Mouse (Mus musculus) midbrain, embryonic 13.5 days (tissue): ENCODE measurements at regions not wholly inside any gene's neighbourhood (a gene's known extent, or its start where the extent isn't known, plus 50 kb on each side); places are given as distances from the start of the nearest gene placed in this dataset.
"Not testable (repeated sequence)": the region's sequence is repeated elsewhere in the genome, so short reads cannot be mapped to it uniquely, and the experiment has no call there.

Experiments
- ATAC-seq: fragments of 200-750 bp; cut with Nextera tagmentation; 2 replicates; pipeline ENCODE4 v1.8.0; 2017; ENCODE audit warnings: mild to moderate bottlenecking, moderate TSS enrichment, moderate library complexity
- H3K27ac ChIP-seq: fragments of 300-500 bp; sonication (generic); 2 replicates; pipeline ENCODE4 v1.5.1; 2015; ENCODE audit warnings: inconsistent platforms, mild to moderate bottlenecking, moderate library complexity
- H3K27me3 ChIP-seq: fragments of 300-500 bp; sonication (generic); 2 replicates; pipeline ENCODE4 v1.6.1; 2015; ENCODE audit warnings: mild to moderate bottlenecking, inconsistent platforms
- H3K36me3 ChIP-seq: fragments of 300-500 bp; sonication (generic); 2 replicates; pipeline ENCODE4 v1.6.1; 2015; ENCODE audit warnings: mild to moderate bottlenecking, inconsistent platforms
- H3K4me1 ChIP-seq: fragments of 300-500 bp; sonication (generic); replicated peaks from 2 replicates; pipeline ENCODE4 v1.6.1; 2015; ENCODE audit warnings: inconsistent platforms
- H3K4me2 ChIP-seq: fragments of 300-500 bp; sonication (generic); replicated peaks from 2 replicates; pipeline ENCODE4 v1.6.1; 2015; ENCODE audit warnings: moderate library complexity, mild to moderate bottlenecking, inconsistent platforms
- H3K4me3 ChIP-seq: fragments of 300-500 bp; sonication (generic); replicated peaks from 2 replicates; pipeline ENCODE4 v1.5.1; 2015; ENCODE audit warnings: mild to moderate bottlenecking, inconsistent platforms
- H3K9ac ChIP-seq: fragments of 300-500 bp; sonication (generic); replicated peaks from 2 replicates; pipeline ENCODE4 v1.6.1; 2015; ENCODE audit warnings: mild to moderate bottlenecking, inconsistent platforms
- H3K9me3 ChIP-seq: fragments of 300-500 bp; sonication (generic); 2 replicates; pipeline ENCODE4 v1.6.1; 2016; ENCODE audit warnings: mild to moderate bottlenecking, inconsistent platforms
- WGBS: fragments of 180-500 bp; shearing (Covaris S2); methylation state at CpG from one replicate; pipeline ENCODE4 v1.1.7; 2015; 5-methylcytosine and 5-hydroxymethylcytosine counted together

DNA sequence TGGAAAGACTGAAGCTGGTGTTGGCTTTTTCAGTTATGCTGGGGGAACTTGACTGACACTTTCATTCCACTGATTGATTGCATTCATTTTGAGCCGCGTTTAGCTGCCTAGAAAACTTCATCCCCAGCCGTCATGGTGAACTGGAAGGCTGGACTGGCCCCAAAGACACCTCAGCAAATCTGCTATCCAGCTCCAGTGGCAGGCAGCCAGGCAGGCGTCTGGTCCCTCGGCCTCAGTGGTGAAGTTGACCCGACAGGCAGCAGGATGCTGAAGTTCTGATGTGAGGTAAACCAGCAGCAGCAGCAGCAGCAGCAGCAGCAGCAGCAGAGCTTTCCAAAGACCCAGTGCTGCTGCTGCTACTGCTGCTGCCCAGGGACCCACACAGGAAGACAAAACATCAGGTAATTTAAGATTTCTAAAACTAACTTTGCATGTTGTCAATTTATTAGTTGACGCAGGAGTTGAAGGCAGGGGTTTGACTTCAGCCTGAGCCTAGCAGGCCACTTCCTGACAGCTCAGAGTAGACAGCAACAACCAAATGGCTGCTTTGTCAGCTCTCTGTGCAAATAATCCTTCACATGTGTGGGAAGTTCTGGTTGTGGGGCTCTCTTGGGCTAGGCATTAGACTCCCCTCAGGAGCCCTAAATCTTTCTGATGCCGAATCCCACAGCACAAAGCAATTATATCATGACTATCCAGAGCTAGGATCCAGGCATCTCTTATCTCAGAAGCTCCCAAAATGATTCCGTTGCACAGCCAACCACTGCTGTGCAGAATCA, 200.4 kb upstream of the Nhs start:
- no peaks in the 10 kb centered on the region for H3K9me3 ChIP-seq
- no peaks in the 10 kb centered on the region for H3K36me3 ChIP-seq
- H3K4me1 ChIP-seq, result no peaks in the 10 kb centered on the region
- H3K9ac ChIP-seq, result no peak overlapping the region
- H3K4me2 ChIP-seq, result no peak overlapping the region
- no peak overlapping the region for H3K4me3 ChIP-seq
- no peak for ATAC-seq
- H3K27me3 ChIP-seq, result peaks cover 22% of the 10 kb centered on the region; the same call in 1 of the 2 replicates
- 61% methylated on average over 9 of the region's 9 CpGs for WGBS
- H3K27ac ChIP-seq, result no peak overlapping the region

DNA sequence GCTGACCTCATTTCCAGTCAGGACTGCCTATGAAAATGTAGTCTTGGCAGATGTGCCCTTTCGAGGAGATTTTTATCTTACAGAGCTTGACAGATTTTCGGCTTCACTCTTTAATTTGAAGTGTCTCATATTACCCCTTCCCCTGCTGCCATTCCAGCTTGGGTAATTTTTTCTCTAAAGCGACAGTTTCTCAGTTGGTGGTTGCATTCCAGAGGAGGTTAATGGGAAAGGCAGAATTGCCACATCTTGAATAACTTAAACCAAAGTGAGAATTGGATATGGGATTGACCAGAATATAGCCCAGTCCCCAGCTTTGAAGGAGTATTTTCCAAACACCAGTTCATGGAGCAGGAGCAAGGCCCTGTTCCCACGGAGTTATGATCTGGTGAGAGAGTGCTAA, 188.8 kb upstream of the Nhs start:
- H3K36me3 ChIP-seq, result no peaks in the 10 kb centered on the region
- no peaks in the 10 kb centered on the region for H3K9me3 ChIP-seq
- no peak overlapping the region for H3K4me3 ChIP-seq
- H3K4me1 ChIP-seq, result no peaks in the 10 kb centered on the region
- no peak for ATAC-seq
- no peak overlapping the region for H3K27ac ChIP-seq
- no peak overlapping the region for H3K9ac ChIP-seq
- H3K4me2 ChIP-seq, result no peak overlapping the region
- WGBS, result 70% methylated on average over 4 of the region's 4 CpGs
- peaks cover 34% of the 10 kb centered on the region for H3K27me3 ChIP-seq

DNA sequence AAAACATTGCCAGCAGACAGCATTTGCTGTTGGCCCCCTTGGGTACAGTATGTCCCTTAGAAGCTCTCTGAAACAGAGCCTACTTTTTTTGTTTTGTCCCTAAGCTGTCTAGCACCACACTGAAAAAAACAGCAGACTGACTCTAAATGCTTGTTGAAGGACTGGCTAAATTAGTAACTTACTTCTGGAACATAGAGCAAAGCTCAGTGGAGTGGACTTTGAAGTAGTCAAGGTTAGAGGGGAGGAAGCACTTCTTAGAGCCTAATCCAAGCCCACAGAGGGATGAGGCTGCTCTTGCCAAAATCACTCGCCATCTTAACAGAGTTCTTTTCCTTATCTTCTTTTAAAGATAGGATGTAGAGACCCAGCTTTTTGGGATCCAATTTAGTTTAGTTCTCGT, 188.4 kb upstream of the Nhs start:
- no peaks in the 10 kb centered on the region for H3K9me3 ChIP-seq

DNA sequence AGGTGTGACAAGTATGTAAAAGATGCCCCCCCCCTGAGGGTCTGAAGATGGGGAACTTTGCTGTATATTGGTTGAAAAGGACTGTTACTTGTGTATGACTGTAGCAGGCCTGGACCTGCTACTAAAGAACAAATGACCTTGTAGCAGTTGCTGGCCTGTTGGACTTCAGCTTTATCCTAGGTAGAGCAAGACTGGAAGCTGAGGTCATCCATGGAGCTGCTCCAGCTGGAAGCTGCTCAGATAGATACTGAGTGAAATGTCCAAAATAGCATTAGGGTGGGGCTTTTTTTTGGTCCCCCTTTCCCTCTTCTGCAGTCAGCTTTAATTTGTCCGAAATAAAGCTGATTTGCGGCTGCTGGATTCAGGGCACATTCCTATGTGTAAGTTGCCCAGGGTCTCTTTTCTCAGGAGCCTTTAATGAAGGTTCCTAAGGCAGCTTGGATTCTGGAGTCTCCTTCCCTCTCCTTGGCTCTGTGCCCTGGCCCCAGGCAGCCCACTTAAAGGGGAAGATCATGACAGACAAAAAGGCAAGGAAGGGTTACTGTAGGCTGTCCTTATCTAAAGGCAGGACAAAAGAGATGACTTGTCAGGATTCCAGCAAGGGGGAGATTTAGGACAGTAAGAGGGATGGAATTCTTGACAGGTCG, 186.1 kb upstream of the Nhs start:
- H3K4me1 ChIP-seq, result no peaks in the 10 kb centered on the region
- no peak for ATAC-seq
- no peaks in the 10 kb centered on the region for H3K9me3 ChIP-seq
- no peak overlapping the region for H3K9ac ChIP-seq
- peaks cover 31% of the 10 kb centered on the region for H3K27me3 ChIP-seq
- no peak overlapping the region for H3K27ac ChIP-seq
- no peaks in the 10 kb centered on the region for H3K36me3 ChIP-seq
- H3K4me2 ChIP-seq, result no peak overlapping the region
- no peak overlapping the region for H3K4me3 ChIP-seq
- 83% methylated on average over 3 of the region's 3 CpGs for WGBS

More for the DNA sequence above, 188.4 kb upstream of the Nhs start:
- ATAC-seq, result no peak
- H3K4me2 ChIP-seq, result no peak overlapping the region
- H3K4me1 ChIP-seq, result no peaks in the 10 kb centered on the region
- 56% methylated on average over 2 of the region's 2 CpGs for WGBS
- no peak overlapping the region for H3K4me3 ChIP-seq
- no peak overlapping the region for H3K27ac ChIP-seq
- no peaks in the 10 kb centered on the region for H3K36me3 ChIP-seq
- H3K27me3 ChIP-seq, result peaks cover 34% of the 10 kb centered on the region
- H3K9ac ChIP-seq, result no peak overlapping the region

DNA sequence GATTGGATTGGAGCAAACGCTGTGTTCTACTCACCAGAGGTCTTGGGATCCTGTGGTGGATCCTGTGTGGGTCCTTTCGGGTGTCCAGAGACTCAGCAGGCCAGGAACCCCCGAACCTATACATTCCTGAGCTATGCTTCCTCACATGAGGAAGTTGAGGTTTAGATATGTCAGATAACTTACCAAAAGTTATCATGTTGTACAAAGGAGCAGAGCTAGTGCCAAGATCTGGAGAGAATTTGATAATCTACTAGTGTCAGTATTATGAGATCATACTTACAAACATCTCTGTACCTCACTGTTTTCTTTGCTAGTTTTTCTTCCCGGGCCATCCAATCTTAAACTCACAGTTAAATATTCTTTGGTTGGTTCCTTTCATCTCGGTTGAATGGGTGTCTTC, 172.6 kb upstream of the Nhs start:
- H3K4me2 ChIP-seq, result no peak overlapping the region
- H3K4me3 ChIP-seq, result no peak overlapping the region
- peaks cover 5% of the 10 kb centered on the region; the same call in 1 of the 2 replicates for H3K27me3 ChIP-seq
- 88% methylated on average over 5 of the region's 5 CpGs for WGBS
- no peak overlapping the region for H3K27ac ChIP-seq
- no peak for ATAC-seq
- no peaks in the 10 kb centered on the region for H3K9me3 ChIP-seq
- no peaks in the 10 kb centered on the region for H3K4me1 ChIP-seq
- no peaks in the 10 kb centered on the region for H3K36me3 ChIP-seq
- no peak overlapping the region for H3K9ac ChIP-seq

DNA sequence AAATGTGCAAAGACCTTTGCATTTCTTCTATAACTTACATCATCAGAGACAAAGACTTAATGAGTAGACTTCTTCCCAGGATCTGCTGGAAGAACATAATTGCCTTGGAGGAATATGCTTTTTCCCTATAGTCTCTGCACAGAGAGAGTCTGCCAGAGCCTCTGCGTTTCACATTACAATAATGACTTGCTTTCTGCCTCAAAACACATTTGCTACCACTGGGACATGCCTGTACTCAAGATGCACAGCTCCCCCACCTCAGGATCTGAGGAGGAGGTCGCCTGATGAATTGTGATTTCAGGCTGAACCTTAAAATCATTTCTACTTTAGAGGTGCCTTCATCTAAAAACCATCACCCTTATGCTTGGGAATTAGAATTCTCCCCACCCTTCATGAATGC, 148.1 kb upstream of the Nhs start:
- no peak overlapping the region for H3K4me3 ChIP-seq
- H3K9me3 ChIP-seq, result no peaks in the 10 kb centered on the region
- no peaks in the 10 kb centered on the region for H3K36me3 ChIP-seq
- no peak overlapping the region for H3K9ac ChIP-seq
- H3K27ac ChIP-seq, result no peak overlapping the region
- no peaks in the 10 kb centered on the region for H3K4me1 ChIP-seq
- WGBS, result 62% methylated on average over 2 of the region's 2 CpGs
- H3K4me2 ChIP-seq, result no peak overlapping the region
- no peak for ATAC-seq
- no peaks in the 10 kb centered on the region; the same call in 1 of the 2 replicates for H3K27me3 ChIP-seq

DNA sequence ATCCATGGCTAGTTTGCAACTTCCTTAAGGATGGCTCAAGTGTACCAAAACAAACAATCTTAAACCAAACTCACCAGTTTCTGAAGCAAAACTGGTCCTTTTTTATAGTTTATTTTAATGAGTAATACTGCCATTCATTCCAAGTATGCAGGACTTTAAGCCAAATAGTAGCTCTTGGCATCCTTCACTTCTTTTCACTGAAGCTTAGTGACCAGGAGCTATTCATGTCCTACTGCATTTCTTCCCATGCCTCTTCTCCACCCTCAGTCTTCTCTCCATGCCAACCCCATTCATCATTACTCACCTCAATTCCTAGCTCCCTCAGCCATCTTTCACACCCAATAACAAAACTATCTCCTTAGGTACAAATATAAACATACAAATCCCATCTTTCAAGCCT, 144.6 kb upstream of the Nhs start:
- ATAC-seq, result no peak
- Histone ChIP-seq H3K9ac (no peak overlapping the region), H3K4me3 (no peak overlapping the region), H3K9me3 (no peaks in the 10 kb centered on the region), H3K27ac (no peak overlapping the region), H3K4me1 (no peaks in the 10 kb centered on the region), H3K36me3 (no peaks in the 10 kb centered on the region), H3K27me3 (no peaks in the 10 kb centered on the region), H3K4me2 (no peak overlapping the region)

DNA sequence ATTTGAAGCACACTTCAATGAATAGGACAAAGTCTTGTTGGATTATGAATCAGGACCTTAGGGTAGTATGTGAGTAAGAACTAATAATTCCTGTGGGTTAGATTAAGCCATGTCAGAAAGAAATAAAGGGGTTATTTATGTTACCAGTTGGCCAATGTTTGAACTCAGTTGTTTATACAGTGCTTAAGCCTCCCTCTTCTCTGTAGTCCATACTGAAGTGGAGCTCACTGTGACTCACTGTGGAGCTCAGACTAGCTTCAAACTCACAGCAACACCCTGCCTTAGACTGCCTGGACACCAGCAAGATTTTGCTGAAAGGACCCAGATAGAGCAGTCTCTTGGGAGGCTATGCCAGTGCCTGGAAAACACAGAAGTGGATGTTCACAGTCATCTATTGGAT, 143.3 kb upstream of the Nhs start:
- H3K9ac ChIP-seq, result no peak overlapping the region
- no peaks in the 10 kb centered on the region for H3K36me3 ChIP-seq
- no peak for ATAC-seq

DNA sequence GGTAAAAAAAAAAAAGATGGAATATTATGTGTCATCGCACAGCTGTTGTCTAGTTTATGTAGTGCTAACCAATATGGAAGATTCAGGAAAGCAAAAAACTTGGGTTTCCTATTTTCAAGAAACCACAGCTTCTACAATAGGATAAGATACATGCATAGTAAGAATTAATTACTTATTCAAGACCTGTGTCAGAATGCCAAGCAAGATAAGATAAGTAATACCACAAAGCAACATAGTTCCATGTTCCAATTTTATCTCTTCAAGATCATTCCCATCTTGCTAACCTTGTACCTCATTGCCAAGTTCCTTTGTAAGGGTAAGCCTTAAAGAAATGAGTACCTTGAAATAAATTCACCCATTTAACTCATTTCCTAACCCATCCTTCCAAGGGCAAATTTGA, 131.7 kb upstream of the Nhs start:
- H3K9ac ChIP-seq, result no peak overlapping the region
- WGBS, result 90% methylated on average over 1 of the region's 1 CpGs
- peaks cover 6% of the 10 kb centered on the region; the same call in 1 of the 2 replicates for H3K27me3 ChIP-seq
- H3K9me3 ChIP-seq, result no peaks in the 10 kb centered on the region
- H3K4me2 ChIP-seq, result no peak overlapping the region
- ATAC-seq, result no peak
- H3K36me3 ChIP-seq, result no peaks in the 10 kb centered on the region
- no peak overlapping the region for H3K27ac ChIP-seq
- no peaks in the 10 kb centered on the region for H3K4me1 ChIP-seq
- no peak overlapping the region for H3K4me3 ChIP-seq

More for the DNA sequence above, 143.3 kb upstream of the Nhs start:
- H3K4me1 ChIP-seq, result no peaks in the 10 kb centered on the region
- H3K27me3 ChIP-seq, result 0 out of 2 replicates have a peak, but pooled peaks cover 3% of the 10 kb centered on the region
- H3K27ac ChIP-seq, result no peak overlapping the region
- H3K4me2 ChIP-seq, result no peak overlapping the region
- no peak overlapping the region for H3K4me3 ChIP-seq
- no peaks in the 10 kb centered on the region for H3K9me3 ChIP-seq

DNA sequence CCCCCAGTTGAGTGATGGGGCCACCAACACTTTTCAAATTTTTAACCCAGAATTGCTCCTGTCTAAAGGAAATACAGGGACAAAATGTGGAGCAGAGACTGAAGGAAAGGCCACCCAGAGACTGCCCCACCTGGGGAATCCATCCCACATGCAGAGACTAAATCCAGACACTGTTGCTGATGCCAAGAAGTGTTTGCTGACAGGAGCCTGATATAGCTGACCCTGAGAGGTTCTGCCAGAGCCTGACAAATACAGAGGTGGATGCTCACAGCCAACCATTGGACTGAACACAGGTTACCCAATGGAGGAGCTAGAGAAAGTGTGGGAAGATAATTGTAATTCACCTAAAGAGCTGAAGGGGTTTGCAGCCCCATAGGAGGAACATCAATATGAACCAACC, 126.6 kb upstream of the Nhs start:
- H3K27ac ChIP-seq, H3K4me1 ChIP-seq, H3K36me3 ChIP-seq, ATAC-seq, H3K9me3 ChIP-seq, H3K4me2 ChIP-seq, H3K9ac ChIP-seq, H3K4me3 ChIP-seq, H3K27me3 ChIP-seq: not testable (repeated sequence)

DNA sequence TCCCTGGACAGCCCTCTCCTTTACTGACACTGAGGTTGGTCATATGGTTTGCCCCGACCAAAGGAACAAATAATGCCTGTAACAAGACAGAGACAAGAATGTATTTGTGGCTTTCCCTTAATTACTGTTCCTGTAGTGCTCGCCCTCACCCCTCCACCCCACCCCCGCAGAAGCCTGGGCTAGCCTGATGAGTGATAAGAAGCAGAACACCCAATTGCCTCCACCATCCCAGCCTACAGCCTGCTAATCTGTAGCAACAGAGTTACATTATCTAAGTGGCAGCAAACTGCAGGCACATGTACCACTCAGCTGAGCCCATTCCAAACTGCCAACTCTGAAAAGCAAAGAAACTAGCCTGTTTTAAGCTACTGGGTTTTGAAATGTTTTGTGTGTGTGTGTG, 124.7 kb upstream of the Nhs start:
- Histone ChIP-seq H3K36me3 (no peaks in the 10 kb centered on the region), H3K27ac (no peak overlapping the region), H3K9ac (no peak overlapping the region), H3K4me3 (no peak overlapping the region), H3K4me1 (no peaks in the 10 kb centered on the region), H3K27me3 (peaks cover 6% of the 10 kb centered on the region; the same call in 1 of the 2 replicates), H3K9me3 (no peaks in the 10 kb centered on the region), H3K4me2 (no peak overlapping the region)
- no peak for ATAC-seq
- 82% methylated on average over 3 of the region's 3 CpGs for WGBS

DNA sequence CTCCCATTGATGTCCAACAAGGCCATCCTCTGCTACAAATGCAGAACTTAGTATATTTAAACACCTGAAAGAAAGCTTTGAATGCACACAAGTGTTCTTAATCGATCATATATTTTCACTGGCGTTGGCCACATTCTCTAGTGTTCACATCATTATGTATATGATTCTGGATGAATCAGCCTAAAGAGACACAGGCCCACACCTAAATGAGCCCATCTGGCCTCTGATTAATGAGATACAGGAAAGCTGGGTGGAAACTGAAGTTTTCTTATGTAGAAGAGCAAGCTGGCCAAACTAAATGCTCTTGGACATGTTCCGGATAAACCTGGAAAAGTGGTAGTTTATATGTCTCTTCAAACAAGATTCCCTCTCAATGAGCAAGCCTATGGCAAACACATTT, 123.2 kb upstream of the Nhs start:
- no peak overlapping the region for H3K9ac ChIP-seq
- H3K4me2 ChIP-seq, result no peak overlapping the region
- peaks cover 6% of the 10 kb centered on the region; the same call in 1 of the 2 replicates for H3K27me3 ChIP-seq
- no peaks in the 10 kb centered on the region for H3K36me3 ChIP-seq
- H3K9me3 ChIP-seq, result no peaks in the 10 kb centered on the region
- no peak overlapping the region for H3K4me3 ChIP-seq
- 94% methylated on average over 3 of the region's 3 CpGs for WGBS
- ATAC-seq, result no peak
- no peak overlapping the region for H3K27ac ChIP-seq
- no peaks in the 10 kb centered on the region for H3K4me1 ChIP-seq
